Mouse (Mus musculus): ENCODE results near the gene Dr1.
"Not testable (repeated sequence)": the region's sequence is repeated elsewhere in the genome, so short reads cannot be mapped to it uniquely, and the experiment has no call there.

Gene Dr1

DNA sequence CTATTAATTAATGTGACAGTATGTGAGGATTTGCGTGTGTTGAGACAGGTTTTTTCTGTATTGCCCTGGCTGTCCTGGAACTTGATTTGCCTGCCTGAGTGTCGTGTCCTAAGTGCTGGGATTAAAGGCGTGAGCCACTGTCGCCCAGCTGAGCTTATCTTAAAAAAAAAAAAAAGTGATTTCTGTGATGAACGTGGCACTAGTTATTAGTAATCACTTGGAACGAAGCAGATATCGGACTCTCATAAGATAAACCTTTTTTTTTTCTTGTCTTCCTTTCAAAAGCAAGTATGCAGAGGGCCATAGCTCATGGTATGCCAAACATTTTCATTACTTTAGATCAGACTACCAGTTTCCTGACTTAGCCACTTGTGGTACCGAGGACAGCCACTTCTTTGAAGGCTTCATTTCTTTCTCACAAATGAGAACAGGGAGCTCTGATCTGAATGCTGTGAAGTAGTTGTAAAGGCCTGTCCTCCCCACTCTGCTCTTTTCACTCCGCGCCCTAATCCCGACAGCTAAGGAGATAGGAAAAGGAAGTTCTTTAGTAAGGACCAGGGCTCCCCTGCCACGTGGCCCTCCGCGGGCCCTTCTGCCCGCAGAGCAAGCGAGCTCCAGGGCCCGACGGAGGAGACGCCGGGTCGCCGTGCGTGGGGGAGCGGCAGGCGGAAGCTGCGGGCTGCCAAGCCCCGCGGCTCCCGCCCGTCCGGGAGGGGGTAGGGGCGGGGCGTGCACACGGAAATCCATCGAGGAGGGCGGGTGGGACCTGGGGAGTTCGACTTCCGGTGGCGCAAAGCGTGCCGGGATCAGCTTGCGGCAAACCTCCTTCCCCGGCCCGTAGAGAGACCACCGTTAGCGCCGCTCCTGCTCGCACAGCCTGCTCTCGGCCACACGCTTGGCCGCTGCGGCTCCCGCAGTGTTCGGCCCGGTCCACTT lies at the start of gene Dr1:
Gene Dr1 (plus strand): TSS at position 771 of the 936 bp plus-strand sequence.
- peak; percentile 87 to 90 for DNase-seq

- no peak for DNase-seq
These were observed 44.6 kb upstream of the Dr1 start for GRCm38 (mm10) chr5:108224077-108224476.

DNA sequence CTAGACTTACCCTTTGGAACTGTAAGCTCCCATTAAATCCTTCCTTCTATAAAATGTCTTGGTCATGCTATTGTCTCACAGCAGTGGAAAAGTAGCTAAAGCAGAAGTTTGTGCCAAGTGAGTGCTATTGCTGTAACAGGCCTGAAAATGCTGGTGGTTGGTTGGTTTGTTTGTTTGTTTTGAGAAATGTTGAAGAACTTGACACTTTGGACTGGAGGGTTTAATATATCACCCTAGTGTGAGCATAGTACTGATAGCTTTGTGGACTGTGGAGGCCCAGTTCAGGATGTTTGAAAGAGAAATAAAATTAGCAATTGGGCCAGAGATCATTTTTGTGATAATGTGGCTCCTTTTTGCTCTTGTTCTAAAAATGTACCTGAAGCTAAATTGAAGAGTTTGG lies 42.5 kb upstream of the Dr1 start:
- no peak for DNase-seq

- no peak for DNase-seq
These were observed 22.4 kb upstream of the Dr1 start for GRCm38 (mm10) chr5:108246314-108246765.

DNA sequence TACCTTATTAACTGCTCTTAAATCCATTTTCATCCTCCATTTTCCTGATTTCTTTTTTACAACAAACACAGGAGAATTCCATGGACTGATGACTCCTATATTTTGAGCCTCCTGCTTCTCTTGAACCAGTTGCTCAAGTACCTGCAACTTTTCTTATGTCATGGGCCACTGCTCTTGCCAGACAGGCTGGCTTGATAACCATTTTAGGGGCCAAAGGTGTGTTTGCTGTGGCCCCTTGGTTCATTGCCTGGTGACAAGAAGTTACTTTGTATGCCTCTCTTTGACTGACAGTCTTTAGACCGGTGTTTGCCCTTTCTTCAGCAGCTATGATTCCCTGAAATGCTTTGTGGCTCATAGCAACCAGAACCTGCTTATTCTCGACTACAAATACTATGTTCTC lies 18.7 kb upstream of the Dr1 start:
- no peak for DNase-seq

GRCm38 (mm10) chr5:108255259-108255658 lies 13.4 kb upstream of the Dr1 start:
- no peak for DNase-seq

GRCm38 (mm10) chr5:108262722-108263121 lies 6.0 kb upstream of the Dr1 start:
- no peak for DNase-seq

GRCm38 (mm10) chr5:108263785-108264184 lies 4.9 kb upstream of the Dr1 start:
- not testable (repeated sequence) for DNase-seq

- DNase-seq: no peak
These were observed 1.7 kb upstream of the Dr1 start for GRCm38 (mm10) chr5:108266990-108267389.

GRCm38 (mm10) chr5:108269063-108269810 lies 540 bp downstream of the Dr1 start:
- peak in 1 of 2 experiments; percentile 14 for DNase-seq

GRCm38 (mm10) chr5:108269811-108270151 lies 1.1 kb downstream of the Dr1 start:
- DNase-seq: no peak

DNA sequence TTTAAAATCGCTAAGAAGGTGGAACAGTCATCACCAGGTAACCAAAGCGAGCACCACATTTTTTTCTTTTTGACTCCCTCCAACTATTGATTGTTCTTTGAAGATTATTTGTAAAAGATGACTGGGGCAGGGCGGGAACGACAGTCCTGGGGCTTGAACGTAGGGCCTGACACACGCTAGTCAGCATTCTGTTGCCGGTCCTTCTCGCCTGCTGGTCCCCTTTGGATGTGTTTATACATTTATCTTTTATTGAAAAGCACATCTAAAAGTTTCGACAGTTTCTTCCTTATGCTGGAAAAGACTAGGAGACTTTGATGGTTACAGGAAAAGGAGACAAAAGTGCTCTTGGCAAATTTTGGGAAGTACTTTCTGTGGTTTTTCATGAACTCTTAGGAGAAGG lies 1.7 kb downstream of the Dr1 start:
- no peak for DNase-seq

DNA sequence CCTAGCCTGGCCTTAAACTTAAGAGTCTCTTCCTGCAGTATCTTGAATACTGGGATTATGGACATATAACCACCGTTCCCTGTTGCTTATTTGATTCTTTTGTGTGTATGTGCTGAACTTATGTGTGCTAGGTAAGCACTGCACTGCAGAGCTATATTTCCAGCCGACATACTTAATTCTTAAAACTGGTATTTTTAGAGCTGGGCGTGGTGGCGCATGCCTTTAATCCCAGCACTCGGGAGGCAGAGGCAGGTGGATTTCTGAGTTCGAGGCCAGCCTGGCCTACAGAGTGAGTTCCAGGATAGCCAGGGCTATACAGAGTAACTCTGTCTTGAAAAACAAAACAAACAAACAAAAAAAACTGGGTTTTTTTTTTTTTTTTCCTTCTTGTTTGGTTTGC lies 2.6 kb downstream of the Dr1 start:
- not testable (repeated sequence) for DNase-seq

GRCm38 (mm10) chr5:108286957-108287356 lies 18.3 kb downstream of the Dr1 start:
- no peak for DNase-seq

DNA sequence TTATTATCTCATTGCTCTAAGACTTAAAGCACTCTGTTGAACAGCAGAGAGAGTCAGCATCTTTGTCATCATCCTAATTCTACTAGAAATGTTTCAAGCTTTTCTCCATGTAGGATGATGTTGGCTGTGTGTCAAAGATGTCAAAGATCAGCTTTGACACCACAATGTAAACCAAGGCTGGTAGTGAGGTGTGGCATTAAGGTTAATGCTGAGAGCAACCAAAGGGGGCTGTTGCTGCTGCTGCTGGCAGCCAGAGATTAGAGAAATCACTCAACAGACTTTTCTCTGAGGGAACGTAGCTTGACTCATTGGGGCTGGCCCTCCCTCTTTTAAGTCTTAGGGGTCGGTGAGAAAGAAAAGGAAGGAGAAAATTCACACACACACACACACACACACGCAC lies 32.9 kb downstream of the Dr1 start:
- DNase-seq: no peak

GRCm38 (mm10) chr5:108312224-108313064 lies 43.7 kb downstream of the Dr1 start, which contains the start of gene Pigg:
Gene Pigg, plus strand, starts transcription at chr5:108312609.
- DNase-seq: peak; percentile 91 to 93

DNA sequence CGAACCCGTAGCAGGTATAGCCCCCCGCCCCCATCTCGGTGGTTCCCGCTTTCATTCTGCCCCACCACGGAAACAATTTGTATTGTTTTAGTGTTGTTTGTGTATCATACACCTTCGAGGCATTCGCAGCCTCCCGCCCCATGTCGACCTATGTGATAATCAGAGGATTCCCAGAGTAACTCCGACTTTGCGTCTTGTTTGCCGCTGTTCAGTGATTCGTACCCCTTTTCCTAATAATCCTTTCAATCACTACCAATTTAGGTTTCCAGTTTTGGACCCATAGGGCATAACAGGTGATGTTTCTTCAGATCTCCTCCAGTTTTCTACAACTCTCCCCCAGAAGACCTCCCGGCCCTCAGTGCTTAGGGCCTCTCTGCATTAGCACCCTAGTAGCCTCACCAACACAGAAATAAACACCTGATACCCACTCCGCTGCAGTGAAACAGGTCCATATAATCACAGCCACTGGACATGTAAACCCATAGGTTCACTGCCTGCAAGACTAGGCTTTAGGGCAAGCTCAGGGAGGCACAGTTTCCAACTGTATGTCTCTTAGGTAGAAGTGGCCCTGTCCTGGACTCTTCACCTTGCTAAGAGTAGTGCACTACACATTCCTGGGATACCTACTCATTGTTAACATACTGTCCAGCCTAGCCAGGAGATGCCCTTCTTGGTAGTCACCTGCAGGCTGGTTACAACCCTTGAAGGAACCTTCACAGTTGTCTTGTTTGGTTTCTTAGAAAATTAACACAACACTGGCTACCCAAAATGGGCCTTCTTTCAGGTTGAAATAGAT lies 44.6 kb downstream of the Dr1 start:
- peak in 1 of 2 experiments; percentile 5 for DNase-seq

Data from lung, adult 18-20 months (tissue).